Mouse (Mus musculus) midbrain, postnatal 0 days (tissue): ENCODE measurements around the gene Suox. TPM values are rescaled to one million over a fixed set of nuclear protein-coding genes. Genes with fewer than 3 reads are reported as not detected.

Experiments used
- ATAC-seq: fragments of 200-750 bp; cut with Nextera tagmentation; 2 replicates; pipeline ENCODE4 v1.8.0; 2017; ENCODE audit warnings: moderate number of reproducible peaks, mild to moderate bottlenecking, moderate TSS enrichment, moderate library complexity; ENCODE audit not compliant: low FRiP score
- DNase-seq: peaks from one replicate; pipeline ENCODE4 v3.0.0-alpha.2; 2015; ENCODE audit warnings: low spot score
- H3K27ac ChIP-seq: fragments of 300-500 bp; sonication (generic); 2 replicates; pipeline ENCODE4 v1.5.1; 2014; ENCODE audit warnings: low read depth, mild to moderate bottlenecking, low read length, mixed read lengths
- H3K27me3 ChIP-seq: fragments of 300-500 bp; sonication (generic); 2 replicates; pipeline ENCODE4 v1.6.1; 2014; ENCODE audit warnings: low read length, control low read depth, mixed read lengths; ENCODE audit not compliant: insufficient read depth
- H3K36me3 ChIP-seq: fragments of 300-500 bp; sonication (generic); 2 replicates; pipeline ENCODE4 v1.6.1; 2014; ENCODE audit warnings: low read length, control low read depth, mixed read lengths; ENCODE audit not compliant: insufficient read depth
- H3K4me1 ChIP-seq: fragments of 300-500 bp; sonication (generic); 2 replicates; pipeline ENCODE4 v1.6.1; 2014; ENCODE audit warnings: mild to moderate bottlenecking, control low read depth, antibody characterized with exemption, low read length, mixed read lengths; ENCODE audit not compliant: insufficient read depth
- H3K4me2 ChIP-seq: fragments of 300-500 bp; sonication (generic); 2 replicates; pipeline ENCODE4 v1.6.1; 2014; ENCODE audit warnings: low read depth, mild to moderate bottlenecking, low read length, mixed read lengths; ENCODE audit not compliant: poor library complexity, severe bottlenecking
- H3K4me3 ChIP-seq: fragments of 300-500 bp; sonication (generic); 2 replicates; pipeline ENCODE4 v1.5.1; 2014; ENCODE audit warnings: low read depth, mild to moderate bottlenecking, low read length, moderate library complexity
- H3K9ac ChIP-seq: fragments of 300-500 bp; sonication (generic); replicated peaks from 2 replicates; pipeline ENCODE4 v1.6.1; 2014; ENCODE audit warnings: mild to moderate bottlenecking, low read length, moderate library complexity, mixed read lengths; ENCODE audit not compliant: poor library complexity, severe bottlenecking
- H3K9me3 ChIP-seq: fragments of 300-500 bp; sonication (generic); 2 replicates; pipeline ENCODE4 v1.6.1; 2016; ENCODE audit warnings: low read length, control low read depth
- CTCF ChIP-seq: IDR thresholded peaks from 2 replicates; pipeline ENCODE4 v1.5.1; 2016; ENCODE audit warnings: antibody characterized with exemption, mild to moderate bottlenecking
- WGBS: fragments of 180-500 bp; shearing (Covaris S2); extraction: QIAGEN DNeasy Blood & Tissue Kit; methylation state at CpG from one replicate; pipeline ENCODE4 v1.1.7; 2014; 5-methylcytosine and 5-hydroxymethylcytosine counted together
- polyA plus RNA-seq: library from polyadenylated mRNA; unstranded; fragments of >200 nt; fragmentation: Nextera tagmentation; extraction: Ambion mirVana; gene quantifications from 2 replicates; pipeline ENCODE4 v1.2.1, GENCODE M21; 2015
- total RNA-seq: library from RNA; depleted of rRNA; stranded (reverse); fragments of >200 nt; gene quantifications from 2 replicates; pipeline ENCODE4 v1.2.3, GENCODE M21; 2014

Suox gene
- total and polyA plus RNA-seq, 2 experiments from 2014 or later: 8.9 to 15.7 TPM

GRCm38 (mm10) chr10:128695992-128696807 is 22.3 kb upstream of the Suox start, which contains the start of gene Rab5b:
Gene Rab5b (minus strand): TSS chr10:128696264.
- Histone ChIP-seq H3K9me3 (no peaks in the 10 kb centered on the region), H3K27ac (peak within 1 kb of the TSS; percentile 89), H3K4me3 (peak within 1 kb of the TSS; percentile 77), H3K4me2 (peak within 1 kb of the TSS; percentile 75), H3K9ac (peak within 1 kb of the TSS; percentile 80), H3K27me3 (no peaks in the 10 kb centered on the region), H3K4me1 (no peaks in the 10 kb centered on the region), H3K36me3 (no peaks in the 10 kb centered on the region)
- under 1% methylated on average over 35 of the region's 40 CpGs for WGBS
- ATAC-seq: peak; percentile 99
- TF ChIP-seq CTCF: 0 out of 2 replicates have a peak, but pooled peaks have one; percentile 29
- DNase-seq: peak; percentile 100

- WGBS: under 1% methylated on average over 22 of the region's 22 CpGs
- no peak for ATAC-seq
- H3K27ac ChIP-seq: peak overlapping the region; percentile 89
- H3K9me3 ChIP-seq: no peaks in the 10 kb centered on the region
- DNase-seq: no peak
- no peaks in the 10 kb centered on the region for H3K27me3 ChIP-seq
- no peaks in the 10 kb centered on the region for H3K36me3 ChIP-seq
- no peaks in the 10 kb centered on the region for H3K4me1 ChIP-seq
- TF ChIP-seq CTCF: no peak
- H3K4me3 ChIP-seq: peak overlapping the region; percentile 77
- peak overlapping the region; percentile 80 for H3K9ac ChIP-seq
- peak overlapping the region; percentile 75 for H3K4me2 ChIP-seq
These were observed 21.6 kb upstream of the Suox start for GRCm38 (mm10) chr10:128695411-128695991.

- peak; percentile 75 for TF ChIP-seq CTCF
- H3K4me3 ChIP-seq: peak overlapping the region; percentile 58
- peaks cover 5% of the 10 kb centered on the region; the same call in 1 of the 2 replicates for H3K4me1 ChIP-seq
- H3K27me3 ChIP-seq: no peaks in the 10 kb centered on the region
- DNase-seq (peak; percentile 74), ATAC-seq (no peak)
- no peaks in the 10 kb centered on the region for H3K9me3 ChIP-seq
- 2% methylated on average over 9 of the region's 9 CpGs for WGBS
- peak overlapping the region; percentile 51; the same call in 1 of the 2 replicates for H3K27ac ChIP-seq
- no peak overlapping the region; the same call in 1 of the 2 replicates for H3K9ac ChIP-seq
- peaks cover 12% of the 10 kb centered on the region; the same call in 1 of the 2 replicates for H3K36me3 ChIP-seq
- H3K4me2 ChIP-seq: peak overlapping the region; percentile 87
These were observed 666 bp upstream of the Suox start for GRCm38 (mm10) chr10:128674469-128675008.

- TF ChIP-seq CTCF: no peak
- Histone ChIP-seq H3K36me3 (peaks cover 12% of the 10 kb centered on the region; the same call in 1 of the 2 replicates), H3K27me3 (no peaks in the 10 kb centered on the region), H3K9ac (no peak overlapping the region), H3K4me2 (no peak overlapping the region), H3K4me3 (no peak overlapping the region), H3K27ac (no peak overlapping the region), H3K9me3 (no peaks in the 10 kb centered on the region), H3K4me1 (peaks cover 8% of the 10 kb centered on the region; the same call in 1 of the 2 replicates)
- ATAC-seq (no peak), DNase-seq (no peak)
- WGBS: 94% methylated on average over 9 of the region's 9 CpGs
These were observed 2.7 kb downstream of the Suox start for GRCm38 (mm10) chr10:128671148-128671547.

- no peak; the same call in 1 of the 2 replicates for TF ChIP-seq CTCF
- no peaks in the 10 kb centered on the region for H3K9me3 ChIP-seq
These were observed 4.8 kb downstream of the Suox start for GRCm38 (mm10) chr10:128668790-128669672.

More at GRCm38 (mm10) chr10:128668790-128669672, 4.8 kb downstream of the Suox start:
- Histone ChIP-seq H3K4me1 (peaks cover 8% of the 10 kb centered on the region; the same call in 1 of the 2 replicates), H3K4me3 (peak overlapping the region; percentile 81), H3K9ac (peak overlapping the region; percentile 84), H3K36me3 (peaks cover 12% of the 10 kb centered on the region; the same call in 1 of the 2 replicates), H3K27ac (peak overlapping the region; percentile 77), H3K4me2 (peak overlapping the region; percentile 83), H3K27me3 (no peaks in the 10 kb centered on the region)
- under 1% methylated on average over 41 of the region's 42 CpGs for WGBS
- DNase-seq (peak; percentile 74), ATAC-seq (peak; percentile 65)
